Mouse (Mus musculus) kidney, adult 2 months (tissue): ENCODE data around the gene Lrrc37a. TPM values are rescaled to one million over a fixed set of nuclear protein-coding genes. Genes with fewer than 3 reads are reported as not detected.

ENCODE experiments used
- DNase-seq: peaks from one replicate; pipeline ENCODE4 v3.0.0; 2021
- H3K27ac ChIP-seq: fragments of 200-500 bp; 2 replicates; pipeline ENCODE4 v1.5.1; 2012; ENCODE audit warnings: low read depth, low read length, control low read depth, inconsistent platforms; ENCODE audit not compliant: insufficient read depth
- H3K27me3 ChIP-seq: fragments of 200-500 bp; replicated peaks from 2 replicates; pipeline ENCODE4 v1.6.1; 2012; ENCODE audit warnings: mild to moderate bottlenecking, moderate library complexity, low read length, inconsistent platforms; ENCODE audit not compliant: control insufficient read depth, insufficient read depth
- H3K36me3 ChIP-seq: fragments of 200-500 bp; 2 replicates; pipeline ENCODE4 v1.6.1; 2012; ENCODE audit warnings: mild to moderate bottlenecking, moderate library complexity, low read length, inconsistent platforms; ENCODE audit not compliant: control insufficient read depth, insufficient read depth
- H3K4me1 ChIP-seq: fragments of 200-500 bp; 2 replicates; pipeline ENCODE4 v1.6.1; 2011; ENCODE audit warnings: low read length; ENCODE audit not compliant: control insufficient read depth, insufficient read depth
- H3K4me3 ChIP-seq: fragments of 200-500 bp; 2 replicates; pipeline ENCODE4 v1.5.1; 2011; ENCODE audit warnings: mild to moderate bottlenecking, low read depth, low read length, control low read depth; ENCODE audit not compliant: insufficient read depth
- CTCF ChIP-seq: fragments of 200-500 bp; conservative IDR thresholded peaks from 2 replicates; pipeline ENCODE4 v1.5.1; 2011; ENCODE audit warnings: low read depth, mild to moderate bottlenecking, control low read depth, low read length, moderate library complexity, mixed read lengths; ENCODE audit not compliant: insufficient read depth, insufficient read length
- POLR2A ChIP-seq: fragments of 200-500 bp; IDR thresholded peaks from one replicate; pipeline ENCODE4 v1.6.1; 2011; ENCODE audit warnings: low read depth, low read length, control low read depth
- WGBS: fragments of 180-500 bp; shearing (Covaris S2); methylation state at CpG from one replicate; pipeline ENCODE4 v1.1.7; 2018; 5-methylcytosine and 5-hydroxymethylcytosine counted together
- polyA plus RNA-seq: library from polyadenylated mRNA; depleted of rRNA; stranded (reverse); fragments of >200 nt; gene quantifications from 2 replicates; pipeline ENCODE4 v1.2.3, GENCODE M21; 2012

Lrrc37a gene
- polyA plus RNA-seq, 1 experiment = not detected

DNA sequence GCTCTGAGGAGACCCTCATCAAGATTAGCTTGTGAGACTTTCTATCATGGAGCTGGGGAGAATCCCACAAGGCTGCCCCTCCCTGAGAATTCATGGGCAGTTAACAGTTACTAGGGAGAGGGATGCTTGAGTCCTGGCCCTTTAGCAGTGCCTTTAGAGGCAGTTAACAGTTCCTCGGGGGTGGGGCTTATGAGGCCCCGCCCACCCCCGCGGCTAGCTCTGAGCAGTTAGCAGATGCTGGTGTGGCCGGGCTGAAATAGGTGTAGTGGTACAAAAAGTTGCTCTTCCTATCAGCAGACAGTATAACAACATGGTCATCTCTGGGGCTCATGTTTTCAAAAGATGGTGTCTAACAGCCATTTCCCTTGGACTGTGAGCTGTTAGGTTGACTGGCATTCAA lies 79.4 kb downstream of the Lrrc37a start:
- H3K27ac ChIP-seq = no peak overlapping the region
- no peaks in the 10 kb centered on the region for H3K27me3 ChIP-seq
- no peak for DNase-seq
- TF ChIP-seq CTCF (no peak), POLR2A (no peak)
- H3K4me1 ChIP-seq = no peaks in the 10 kb centered on the region
- no peak overlapping the region for H3K4me3 ChIP-seq
- WGBS = 31% methylated on average over 5 of the region's 5 CpGs
- H3K36me3 ChIP-seq = no peaks in the 10 kb centered on the region

DNA sequence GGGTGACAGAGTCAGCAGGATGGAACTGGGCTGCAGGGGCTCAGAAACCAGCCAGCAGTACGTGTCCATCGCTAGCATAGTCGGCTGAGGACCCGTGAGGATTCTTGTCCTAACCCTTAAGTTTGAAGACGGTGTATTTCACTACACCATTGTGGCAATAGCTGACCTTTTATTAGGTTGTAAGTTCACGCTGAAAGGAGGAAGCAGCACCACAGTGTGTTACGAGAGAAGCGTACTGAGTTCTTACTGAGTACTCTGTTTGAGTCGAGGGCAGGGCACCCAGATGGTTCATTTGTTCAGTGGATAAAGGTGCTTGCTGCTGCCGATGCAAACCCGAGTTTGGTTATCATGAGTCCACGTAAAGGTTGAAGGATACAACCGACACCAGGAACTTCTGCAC lies 84.7 kb downstream of the Lrrc37a start:
- WGBS = 81% methylated on average over 13 of the region's 13 CpGs
- DNase-seq = no peak

DNA sequence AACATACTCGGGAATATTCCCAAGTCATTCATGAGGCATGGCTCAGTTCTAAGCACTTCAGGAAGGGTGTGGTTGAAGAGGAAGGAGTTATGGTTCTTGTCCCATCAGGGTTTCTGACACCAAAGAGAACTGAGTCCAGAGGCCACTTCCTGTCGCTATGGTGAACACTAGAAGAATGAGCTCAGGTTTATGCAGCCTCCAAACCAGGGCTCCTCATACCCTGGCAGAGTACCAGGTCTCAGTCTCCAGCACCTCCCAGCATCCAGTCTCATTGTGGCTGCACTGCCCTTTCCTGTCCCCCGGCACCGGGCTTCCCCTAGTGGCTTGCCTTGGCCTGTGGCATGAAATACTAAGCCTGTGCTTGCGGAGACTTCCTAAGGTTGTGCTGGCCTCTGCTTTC lies 85.2 kb downstream of the Lrrc37a start:
- 63% methylated on average over 5 of the region's 5 CpGs for WGBS
- no peaks in the 10 kb centered on the region for H3K27me3 ChIP-seq
- TF ChIP-seq POLR2A = no peak
- TF ChIP-seq CTCF = no peak
- no peaks in the 10 kb centered on the region for H3K36me3 ChIP-seq
- peak; percentile 65 for DNase-seq
- H3K4me3 ChIP-seq = no peak overlapping the region
- no peak overlapping the region for H3K27ac ChIP-seq
- H3K4me1 ChIP-seq = no peaks in the 10 kb centered on the region

More for the DNA sequence above, 84.7 kb downstream of the Lrrc37a start:
- TF ChIP-seq CTCF (no peak), POLR2A (no peak)
- Histone ChIP-seq H3K36me3 (no peaks in the 10 kb centered on the region), H3K27me3 (no peaks in the 10 kb centered on the region), H3K4me3 (no peak overlapping the region), H3K4me1 (no peaks in the 10 kb centered on the region), H3K27ac (no peak overlapping the region)

DNA sequence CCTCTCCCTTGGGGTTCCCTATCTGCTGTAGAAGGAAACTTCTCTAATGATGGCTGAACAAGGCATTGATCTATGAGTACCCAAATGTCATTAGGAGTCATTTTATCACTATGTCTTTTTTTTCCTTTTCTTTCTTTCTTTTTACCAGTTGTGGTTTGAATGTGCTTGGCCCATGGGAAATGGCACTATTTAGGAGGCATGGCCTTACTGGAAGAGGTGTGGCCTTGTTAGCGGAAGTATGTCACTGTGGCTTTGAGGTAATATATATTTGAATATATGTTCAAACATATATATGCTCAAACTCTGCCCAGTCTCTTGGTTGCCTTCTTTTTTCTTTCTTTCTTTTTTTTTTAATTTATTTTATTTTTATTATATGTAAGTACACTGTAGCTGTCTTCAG lies 90.9 kb downstream of the Lrrc37a start:
- Histone ChIP-seq H3K27me3 (no peaks in the 10 kb centered on the region), H3K4me1 (peaks cover 9% of the 10 kb centered on the region; the same call in 1 of the 2 replicates), H3K4me3 (no peak overlapping the region), H3K27ac (no peak overlapping the region), H3K36me3 (no peaks in the 10 kb centered on the region)
- no peak for TF ChIP-seq POLR2A
- no peak for TF ChIP-seq CTCF
- no peak for DNase-seq
- WGBS = 92% methylated on average over 1 of the region's 1 CpGs

DNA sequence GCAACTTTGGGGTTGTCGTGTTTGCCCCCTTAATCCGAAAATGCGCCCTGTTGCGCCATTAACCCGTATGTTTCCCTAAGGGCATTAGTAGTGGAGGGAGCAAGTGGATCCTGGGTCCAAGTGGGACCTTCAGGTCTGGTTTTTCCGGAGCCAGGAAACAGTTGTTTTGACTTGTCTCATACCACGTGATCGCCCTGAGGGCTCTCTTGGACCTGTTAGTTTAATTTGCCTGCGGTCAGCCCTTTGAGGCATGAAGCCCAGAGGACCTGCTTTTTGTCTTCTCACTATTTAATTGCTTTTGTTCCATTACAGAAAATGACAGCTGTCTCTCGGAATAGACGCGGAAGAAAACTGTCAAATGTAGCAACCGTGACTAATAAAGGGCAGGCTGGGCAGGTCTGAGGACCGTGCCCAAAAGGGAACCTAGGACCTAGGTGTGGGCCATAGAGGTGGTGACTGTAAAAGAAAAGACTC lies 91.4 kb downstream of the Lrrc37a start:
- DNase-seq = peak; percentile 81
- no peaks in the 10 kb centered on the region for H3K36me3 ChIP-seq
- H3K4me1 ChIP-seq = peaks cover 9% of the 10 kb centered on the region; the same call in 1 of the 2 replicates
- H3K27ac ChIP-seq = peak overlapping the region; percentile 73
- H3K4me3 ChIP-seq = peak overlapping the region; percentile 94
- no peaks in the 10 kb centered on the region for H3K27me3 ChIP-seq
- TF ChIP-seq CTCF = no peak
- TF ChIP-seq POLR2A = no peak
- WGBS = 3% methylated on average over 14 of the region's 14 CpGs

DNA sequence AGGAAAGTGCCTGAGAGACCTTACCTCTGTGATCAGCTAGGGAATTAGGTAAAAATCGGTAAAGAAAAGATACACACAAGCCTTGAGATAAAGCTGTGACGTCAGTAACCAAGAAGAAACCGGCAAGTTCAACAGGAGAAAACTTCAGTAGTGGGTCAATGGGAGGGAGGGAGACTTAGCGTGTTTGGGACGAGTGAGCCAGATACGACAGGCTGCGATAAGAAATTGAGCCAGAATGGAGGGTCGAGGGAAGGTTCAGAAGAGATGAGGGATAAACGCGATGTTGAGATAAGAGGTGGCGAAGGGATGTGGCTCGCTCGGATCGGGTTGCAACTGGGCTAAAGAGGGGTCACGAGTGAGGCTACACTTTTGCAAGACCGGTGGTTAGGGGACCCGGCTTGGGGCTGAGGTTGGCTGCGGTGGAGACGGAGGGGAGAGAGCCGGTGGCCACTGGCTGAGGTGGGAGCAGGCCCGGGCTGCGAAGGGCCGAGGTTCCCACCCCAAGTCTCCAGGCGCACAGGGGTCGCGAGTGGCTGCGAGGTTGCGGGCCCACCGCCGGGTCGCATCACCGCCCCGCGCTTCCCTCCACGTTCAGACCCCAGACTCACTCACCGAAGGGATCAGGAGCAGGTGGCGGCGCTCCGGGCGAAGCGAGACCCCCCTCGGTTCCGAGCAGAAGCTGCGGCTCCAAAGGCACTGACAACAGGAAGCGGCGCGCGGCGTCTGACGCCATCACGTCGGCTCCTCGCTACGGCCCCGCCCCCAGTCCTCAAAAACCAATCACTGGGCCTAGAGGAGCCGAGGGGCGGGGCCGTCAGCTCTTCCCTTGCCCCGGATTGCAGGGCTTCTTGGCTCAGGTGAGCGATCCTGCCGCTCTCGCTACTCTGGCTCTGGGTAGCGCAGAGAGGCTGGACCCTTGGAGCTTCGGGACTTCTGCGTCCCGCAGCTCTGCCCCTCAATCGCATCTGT lies 92.1 kb downstream of the Lrrc37a start, which contains the start of gene Plekhm1:
Plekhm1 (minus strand) TSS at position 707 of the 969 bp plus-strand sequence.
- peak within 1 kb of the TSS; percentile 94 for H3K4me3 ChIP-seq
- peaks cover 9% of the 10 kb centered on the region; the same call in 1 of the 2 replicates for H3K4me1 ChIP-seq
- peak within 1 kb of the TSS; percentile 73 for H3K27ac ChIP-seq
- peak; percentile 98 for DNase-seq
- no peaks in the 10 kb centered on the region for H3K36me3 ChIP-seq
- no peak for TF ChIP-seq CTCF
- peak; percentile 27 for TF ChIP-seq POLR2A
- no peaks in the 10 kb centered on the region for H3K27me3 ChIP-seq
- WGBS = under 1% methylated on average over 67 of the region's 67 CpGs

DNA sequence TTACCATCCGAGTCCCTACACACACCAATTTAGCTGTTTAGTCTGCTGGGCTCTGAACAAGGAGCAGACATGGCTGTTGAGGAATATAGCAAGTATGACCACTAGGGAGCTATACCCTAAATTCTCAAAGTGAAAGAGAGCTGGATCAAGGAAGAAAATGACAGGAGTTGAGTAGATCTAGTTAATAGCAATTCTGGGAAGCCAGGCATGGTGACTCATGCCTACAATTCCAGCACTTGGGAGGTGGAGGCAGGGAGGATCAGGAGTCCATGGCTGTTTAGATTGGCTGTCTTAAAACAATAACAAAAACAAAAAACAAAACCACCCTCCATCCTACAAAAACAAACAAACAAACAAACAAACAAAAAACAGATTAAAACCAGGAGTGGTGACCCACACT lies 93.1 kb downstream of the Lrrc37a start:
- no peak overlapping the region for H3K27ac ChIP-seq
- no peak overlapping the region for H3K4me3 ChIP-seq
- H3K36me3 ChIP-seq = no peaks in the 10 kb centered on the region
- no peaks in the 10 kb centered on the region for H3K27me3 ChIP-seq
- peaks cover 9% of the 10 kb centered on the region; the same call in 1 of the 2 replicates for H3K4me1 ChIP-seq
- no peak for TF ChIP-seq CTCF
- TF ChIP-seq POLR2A = no peak
- 68% methylated on average over 1 of the region's 1 CpGs for WGBS
- no peak for DNase-seq
